Mouse (Mus musculus) cerebellum, postnatal 25 days (tissue): Measurements from ENCODE around the gene Eda.
"Not testable (repeated sequence)": the region's sequence is repeated elsewhere in the genome, so short reads cannot be mapped to it uniquely, and the experiment has no call there.

ENCODE experiments used
- DNase-seq, 2 experiments: peaks; one replicate each; pipeline ENCODE4 v3.0.0; 2021; ENCODE audit warnings: mixed read lengths in 2 of 2

Eda gene

GRCm38 (mm10) chrX:100428693-100429092, 453.3 kb downstream of the Eda start, which contains the start of gene Otud6a:
Otud6a (plus strand) TSS chrX:100429013.
- no peak for DNase-seq

DNA sequence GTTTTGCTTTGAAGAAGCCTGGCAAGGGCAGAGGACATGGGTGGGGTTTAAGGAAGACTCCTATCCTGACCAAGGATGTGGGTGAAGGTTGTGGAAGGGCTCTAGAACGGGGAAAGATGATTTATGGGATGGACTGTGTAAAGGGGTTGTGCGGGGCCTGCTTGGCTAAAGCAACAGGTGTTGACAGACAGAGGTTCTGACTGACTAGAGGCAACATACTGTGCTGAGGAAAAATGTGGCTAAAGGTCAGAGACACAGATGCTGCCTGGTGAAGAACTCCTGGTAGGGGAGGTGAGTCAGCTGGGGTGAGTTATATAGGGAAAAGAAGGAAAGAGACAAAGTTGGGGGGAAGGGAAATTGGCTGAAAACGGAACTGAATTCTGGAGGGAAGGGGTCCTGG, 456.9 kb downstream of the Eda start:
- no peak for DNase-seq

- DNase-seq = not testable (repeated sequence)
Measured at GRCm38 (mm10) chrX:100442617-100443016, 467.2 kb downstream of the Eda start, which contains the start of gene Awat2. Awat2 (minus strand) TSS chrX:100442717.

GRCm38 (mm10) chrX:100443532-100443931, 468.1 kb downstream of the Eda start:
- DNase-seq = no peak
